Mouse (Mus musculus) limb, embryonic 14.5 days (tissue): ENCODE results near the gene Dmc1. TPM values are rescaled to one million over a fixed set of nuclear protein-coding genes. Genes with fewer than 3 reads are reported as not detected.

Source experiments
- ATAC-seq: fragments of 200-750 bp; cut with Nextera tagmentation; 2 replicates; pipeline ENCODE4 v1.8.0; 2017; ENCODE audit warnings: low read depth, moderate number of reproducible peaks, moderate TSS enrichment; ENCODE audit not compliant: low FRiP score
- DNase-seq: peaks from one replicate; pipeline ENCODE4 v3.0.0-alpha.2; 2015; ENCODE audit warnings: low spot score
- H3K27ac ChIP-seq: fragments of 300-500 bp; sonication (generic); replicated peaks from 2 replicates; pipeline ENCODE4 v1.5.1; 2014; ENCODE audit warnings: low read depth, mild to moderate bottlenecking, low read length, moderate library complexity, mixed read lengths
- H3K27me3 ChIP-seq: fragments of 300-500 bp; sonication (generic); 2 replicates; pipeline ENCODE4 v1.6.1; 2014; ENCODE audit warnings: low read length, mixed read lengths; ENCODE audit not compliant: control insufficient read depth, insufficient read depth
- H3K36me3 ChIP-seq: fragments of 300-500 bp; sonication (generic); 2 replicates; pipeline ENCODE4 v1.6.1; 2014; ENCODE audit warnings: mild to moderate bottlenecking, low read length, moderate library complexity, mixed read lengths; ENCODE audit not compliant: control insufficient read depth, insufficient read depth
- H3K4me1 ChIP-seq: fragments of 300-500 bp; sonication (generic); 2 replicates; pipeline ENCODE4 v1.6.1; 2014; ENCODE audit warnings: antibody characterized with exemption, low read length, mixed read lengths; ENCODE audit not compliant: control insufficient read depth, insufficient read depth
- H3K4me2 ChIP-seq: fragments of 300-500 bp; sonication (generic); replicated peaks from 2 replicates; pipeline ENCODE4 v1.6.1; 2014; ENCODE audit warnings: low read depth, mild to moderate bottlenecking, low read length, moderate library complexity; ENCODE audit not compliant: severe bottlenecking
- H3K4me3 ChIP-seq: fragments of 300-500 bp; sonication (generic); replicated peaks from 2 replicates; pipeline ENCODE4 v1.5.1; 2014; ENCODE audit warnings: low read length
- H3K9ac ChIP-seq: fragments of 300-500 bp; sonication (generic); 2 replicates; pipeline ENCODE4 v1.6.1; 2014; ENCODE audit warnings: mild to moderate bottlenecking, low read depth, low read length, moderate library complexity; ENCODE audit not compliant: severe bottlenecking
- H3K9me3 ChIP-seq: fragments of 300-500 bp; sonication (generic); 2 replicates; pipeline ENCODE4 v1.6.1; 2016; ENCODE audit warnings: low read length; ENCODE audit not compliant: control insufficient read depth
- POLR2A ChIP-seq: fragments of 200-500 bp; IDR thresholded peaks from 2 replicates; pipeline ENCODE4 v1.8.0; 2012; ENCODE audit warnings: inconsistent platforms, mild to moderate bottlenecking, moderate library complexity, borderline replicate concordance; ENCODE audit not compliant: insufficient read depth, insufficient read length; ENCODE audit errors: extremely low read depth
- WGBS: fragments of 180-500 bp; shearing (Covaris S2); extraction: QIAGEN DNeasy Blood & Tissue Kit; methylation state at CpG from one replicate; pipeline ENCODE4 v1.1.7; 2014; 5-methylcytosine and 5-hydroxymethylcytosine counted together
- polyA plus RNA-seq, 2 experiments: library from polyadenylated mRNA; depleted of rRNA in 1 of 2; stranded (reverse) in 1 of 2; unstranded in 1 of 2; fragments of >200 nt; fragmentation: Nextera tagmentation in 1 of 2; extraction: Ambion mirVana in 1 of 2; gene quantifications; 2 replicates each; pipeline versions ENCODE4 v1.2.1 to v1.2.3; 2012 to 2014

Gene Dmc1
- polyA plus RNA-seq, 2 experiments = 2.6 to 13.6 TPM

- H3K27me3 ChIP-seq = no peaks in the 10 kb centered on the region
- no peak overlapping the region for H3K9ac ChIP-seq
- ATAC-seq = no peak
- H3K4me2 ChIP-seq = no peak overlapping the region
- no peak overlapping the region for H3K4me3 ChIP-seq
- H3K9me3 ChIP-seq = no peaks in the 10 kb centered on the region
- no peak for TF ChIP-seq POLR2A
- H3K4me1 ChIP-seq = no peaks in the 10 kb centered on the region
- no peak for DNase-seq
- H3K36me3 ChIP-seq = peaks cover 81% of the 10 kb centered on the region
- 91% methylated on average over 5 of the region's 5 CpGs for WGBS
- no peak overlapping the region for H3K27ac ChIP-seq
Measured at GRCm38 (mm10) chr15:79525564-79525963, 79.3 kb downstream of the Dmc1 start.

- peaks cover 26% of the 10 kb centered on the region for H3K36me3 ChIP-seq
- no peak for TF ChIP-seq POLR2A
- H3K27me3 ChIP-seq = no peaks in the 10 kb centered on the region
- H3K4me2 ChIP-seq = peak overlapping the region; percentile 5; the same call in 1 of the 2 replicates
- H3K27ac ChIP-seq = no peak overlapping the region
- H3K9me3 ChIP-seq = no peaks in the 10 kb centered on the region
- DNase-seq = no peak
- no peak overlapping the region for H3K9ac ChIP-seq
- no peak overlapping the region for H3K4me3 ChIP-seq
- ATAC-seq = no peak
- peaks cover 22% of the 10 kb centered on the region for H3K4me1 ChIP-seq
- WGBS = 47% methylated on average over 14 of the region's 16 CpGs
Measured at GRCm38 (mm10) chr15:79519400-79520220, 85.3 kb downstream of the Dmc1 start.

GRCm38 (mm10) chr15:79518571-79518970 lies 86.3 kb downstream of the Dmc1 start:
- peaks cover 27% of the 10 kb centered on the region for H3K4me1 ChIP-seq

GRCm38 (mm10) chr15:79517710-79518109 lies 87.2 kb downstream of the Dmc1 start:
- peaks cover 7% of the 10 kb centered on the region for H3K36me3 ChIP-seq
- H3K27ac ChIP-seq = no peak overlapping the region
- 72% methylated on average over 4 of the region's 4 CpGs for WGBS
- H3K9ac ChIP-seq = no peak overlapping the region; the same call in 1 of the 2 replicates
- H3K4me1 ChIP-seq = peaks cover 27% of the 10 kb centered on the region
- H3K4me2 ChIP-seq = peak overlapping the region; percentile 67
- H3K9me3 ChIP-seq = no peaks in the 10 kb centered on the region
- TF ChIP-seq POLR2A = no peak
- peaks cover 9% of the 10 kb centered on the region; the same call in 1 of the 2 replicates for H3K27me3 ChIP-seq
- no peak for ATAC-seq
- DNase-seq = no peak
- H3K4me3 ChIP-seq = peak overlapping the region; percentile 59

More at GRCm38 (mm10) chr15:79518571-79518970, 86.3 kb downstream of the Dmc1 start:
- Histone ChIP-seq H3K9me3 (no peaks in the 10 kb centered on the region), H3K4me2 (peak overlapping the region; percentile 67), H3K4me3 (no peak overlapping the region; the same call in 1 of the 2 replicates), H3K27me3 (peaks cover 8% of the 10 kb centered on the region; the same call in 1 of the 2 replicates), H3K9ac (no peak overlapping the region), H3K27ac (no peak overlapping the region), H3K36me3 (peaks cover 16% of the 10 kb centered on the region)
- ATAC-seq (no peak), DNase-seq (no peak)
- WGBS = 91% methylated on average over 3 of the region's 3 CpGs
- TF ChIP-seq POLR2A = no peak

- Histone ChIP-seq H3K27ac (peak within 1 kb of the TSS; percentile 68), H3K4me1 (peaks cover 37% of the 10 kb centered on the region), H3K9ac (peak within 1 kb of the TSS; percentile 77), H3K4me2 (peak within 1 kb of the TSS; percentile 67), H3K36me3 (peaks cover 3% of the 10 kb centered on the region; the same call in 1 of the 2 replicates), H3K27me3 (peaks cover 10% of the 10 kb centered on the region; the same call in 1 of the 2 replicates), H3K4me3 (peak within 1 kb of the TSS; percentile 59), H3K9me3 (no peaks in the 10 kb centered on the region)
- DNase-seq (peak; percentile 86), ATAC-seq (peak; percentile 77)
- 2% methylated on average over 43 of the region's 71 CpGs for WGBS
- TF ChIP-seq POLR2A = peak; percentile 72; the same call in 1 of the 2 replicates
Measured at GRCm38 (mm10) chr15:79516171-79517096, 88.5 kb downstream of the Dmc1 start, which contains the start of gene Kdelr3. Gene Kdelr3 (plus strand): TSS chr15:79516411.
